Mouse (Mus musculus): ENCODE results near the gene Atxn7l2.
A peak's percentile ranks its signal among the peaks of the same experiment; 100 is the strongest.

Gene Atxn7l2

GRCm38 (mm10) chr3:108178756-108179715 is 31.7 kb downstream of the Atxn7l2 start:
- DNase-seq (ENCODE audit: low read depth, low spot score), result no peak

DNA sequence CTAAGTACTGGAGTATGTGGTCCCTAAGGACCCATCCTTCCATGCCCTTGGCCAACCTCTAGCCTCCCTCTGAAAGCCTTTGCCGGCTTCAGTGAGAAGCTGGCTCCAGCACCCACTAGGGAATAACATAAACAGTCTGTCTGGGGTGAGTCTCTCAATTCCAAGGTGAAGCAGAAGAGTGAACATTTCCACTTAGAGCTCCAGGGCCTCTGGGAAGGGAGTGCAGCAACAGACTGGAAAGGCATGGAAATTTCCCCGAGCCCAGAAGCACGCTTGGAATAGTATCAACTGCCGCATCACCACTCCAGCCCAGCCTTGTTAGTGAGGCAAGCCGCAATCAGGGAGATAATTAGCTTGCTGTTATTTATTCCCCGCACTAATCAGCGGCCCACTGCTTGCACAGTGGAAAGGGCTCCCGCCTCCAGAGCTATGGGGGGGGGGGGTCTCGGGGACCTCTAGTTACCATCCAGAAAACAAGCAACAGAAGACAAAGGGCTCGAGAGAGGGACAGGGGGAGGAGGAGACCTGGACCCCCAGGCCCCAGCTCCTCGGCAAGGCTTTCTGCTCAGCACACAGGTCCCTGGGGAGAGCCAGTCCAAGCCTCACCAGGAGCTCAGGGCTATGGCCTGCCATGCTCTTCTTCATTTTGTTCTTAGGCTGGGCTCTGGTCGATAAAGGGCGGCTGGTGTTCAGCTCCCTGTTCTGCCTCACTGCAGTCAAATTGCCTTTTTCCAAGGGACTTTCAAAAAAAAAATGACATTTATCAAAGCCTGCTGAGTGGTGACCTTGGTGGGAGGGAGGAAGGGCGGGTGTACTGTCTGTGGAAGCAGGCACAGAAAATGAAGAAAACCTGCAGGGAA is 35.8 kb downstream of the Atxn7l2 start:
- no peak for DNase-seq (ENCODE audit: low read depth, low spot score)

DNA sequence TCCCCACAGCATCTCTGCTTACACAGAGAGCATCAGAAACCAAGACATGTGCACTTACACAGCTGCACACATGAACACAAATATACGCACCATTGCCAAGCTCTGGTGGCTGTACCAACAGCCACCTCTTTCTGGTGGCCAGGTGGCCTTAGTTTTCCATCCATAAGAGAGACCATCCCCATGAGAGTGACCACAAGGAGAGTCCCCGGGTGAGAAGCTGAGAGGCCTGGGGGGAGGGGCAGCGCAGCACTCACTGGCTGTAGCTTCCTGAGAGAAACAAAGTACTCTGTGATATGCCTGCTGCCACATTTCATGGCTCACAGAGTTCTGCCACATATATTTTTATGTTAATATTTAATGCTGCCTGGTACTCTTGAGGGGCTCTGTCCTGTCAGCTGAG is 41.5 kb downstream of the Atxn7l2 start:
- no peak for DNase-seq (ENCODE audit: low read depth, low spot score)

DNA sequence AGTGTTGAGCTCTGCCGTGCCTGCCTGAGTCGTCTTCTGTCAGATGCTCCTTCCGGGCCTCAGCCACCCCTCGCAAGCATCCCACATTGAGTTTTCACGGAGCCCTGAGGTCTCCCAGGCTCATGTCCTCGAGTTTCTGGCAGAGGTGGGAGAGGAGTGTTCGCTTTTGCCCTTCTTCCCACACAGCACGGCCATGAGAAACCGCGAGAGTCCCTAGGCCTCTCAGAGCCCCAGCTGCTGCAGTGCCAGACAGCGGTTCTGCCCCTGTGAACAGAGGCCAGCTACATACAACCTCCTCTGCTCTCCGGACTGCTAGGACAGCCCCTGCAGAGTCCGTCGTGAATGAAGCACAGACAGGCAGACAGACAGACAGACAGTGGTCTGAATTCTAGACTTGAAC is 43.2 kb downstream of the Atxn7l2 start:
- DNase-seq (ENCODE audit: low read depth, low spot score), result no peak

GRCm38 (mm10) chr3:108166486-108167211 is 44.1 kb downstream of the Atxn7l2 start:
- DNase-seq (ENCODE audit: low read depth, low spot score), result no peak

DNA sequence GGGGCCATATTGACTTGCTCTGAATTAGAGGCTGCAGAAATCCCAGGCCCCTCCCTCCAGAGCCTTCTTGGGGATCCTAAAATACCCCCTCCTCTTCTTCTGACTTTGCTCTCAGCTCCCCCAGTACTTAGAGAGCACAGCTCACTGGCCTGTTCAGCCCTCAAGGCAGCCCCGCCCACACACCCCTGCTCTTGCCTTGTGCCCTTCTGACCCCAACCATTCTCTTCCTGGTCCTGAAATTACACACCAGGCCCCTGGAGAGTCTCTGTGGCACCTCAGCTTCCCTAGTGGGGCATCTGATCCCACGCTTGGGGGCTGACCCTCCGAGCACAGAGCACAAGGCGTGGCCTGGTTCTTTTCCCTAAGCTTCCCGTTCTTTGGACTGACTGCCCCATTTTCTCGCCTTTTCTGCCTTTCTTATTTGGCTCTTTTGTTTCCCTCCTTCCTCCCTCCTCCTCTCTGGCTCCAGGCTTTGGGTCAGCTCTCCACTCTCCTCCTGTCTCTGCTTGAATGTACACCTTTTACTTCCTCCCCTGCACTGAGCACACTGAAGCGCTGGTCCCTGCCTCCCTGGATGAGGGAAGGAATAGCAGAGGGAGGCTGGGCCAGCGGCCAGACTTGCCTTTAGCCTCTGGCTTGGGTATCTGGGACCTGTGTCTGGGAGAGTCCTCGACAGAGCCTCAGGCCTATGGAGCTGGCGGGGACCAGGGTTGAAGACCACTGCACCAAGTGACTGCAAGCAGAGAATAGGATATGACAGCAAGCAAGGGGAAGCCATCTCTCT is 45.0 kb downstream of the Atxn7l2 start:
- no peak for DNase-seq (ENCODE audit: low read depth, low spot score)

GRCm38 (mm10) chr3:108164807-108165206 is 45.9 kb downstream of the Atxn7l2 start:
- peak; percentile 73 for DNase-seq (ENCODE audit: low read depth, low spot score)

DNA sequence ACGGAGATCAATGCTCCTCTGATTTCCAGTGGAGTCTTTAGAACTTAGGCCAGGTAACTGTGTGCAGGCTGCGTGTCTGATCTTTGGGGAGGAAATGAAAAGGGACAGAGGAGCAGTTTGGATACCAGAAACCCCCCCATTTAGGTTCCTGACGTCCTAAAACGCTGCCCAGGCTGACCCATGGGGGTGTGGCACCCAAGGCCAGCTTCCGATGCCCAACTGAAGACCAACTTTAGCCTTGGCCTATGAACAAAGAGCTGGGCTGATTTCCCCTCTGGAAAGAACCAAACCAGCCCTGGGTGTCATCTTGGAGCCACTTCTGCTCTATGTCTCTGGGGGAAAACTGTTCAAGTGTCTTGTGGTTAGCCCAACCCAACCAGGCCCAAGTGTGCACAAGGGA is 46.6 kb downstream of the Atxn7l2 start:
- DNase-seq (ENCODE audit: low read depth, low spot score), result no peak

DNA sequence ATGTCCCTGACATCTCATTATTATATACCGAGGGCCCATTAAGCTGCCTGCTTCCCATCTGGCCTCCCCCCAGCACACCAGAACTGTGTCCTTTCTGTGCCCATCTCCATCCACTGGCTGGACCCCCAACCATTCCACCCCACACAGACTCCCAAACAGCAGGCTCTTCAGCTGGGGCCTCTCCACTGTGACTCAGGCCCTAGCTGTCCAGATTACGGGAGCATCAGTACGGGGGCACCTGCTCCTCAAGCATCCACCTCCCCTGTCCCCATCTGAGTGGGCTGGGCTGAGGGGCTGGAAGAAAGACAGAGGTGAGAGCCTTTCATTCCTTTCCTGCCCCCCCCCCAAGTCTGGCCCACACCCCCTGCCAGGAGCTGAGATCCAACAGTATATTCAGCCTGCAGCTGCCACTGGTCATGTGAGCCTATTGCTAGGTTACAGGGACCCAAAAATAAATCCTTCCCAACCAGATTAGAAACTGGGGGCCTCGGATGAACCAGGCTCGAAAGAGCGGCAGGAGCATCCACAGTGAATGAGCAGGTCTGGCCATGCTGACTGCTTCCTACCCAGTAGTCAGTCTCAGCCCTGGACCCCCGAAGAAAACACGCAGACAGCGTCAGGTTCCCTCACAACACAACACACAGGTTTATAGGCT is 52.2 kb downstream of the Atxn7l2 start:
- DNase-seq (ENCODE audit: low read depth, low spot score), result no peak

DNA sequence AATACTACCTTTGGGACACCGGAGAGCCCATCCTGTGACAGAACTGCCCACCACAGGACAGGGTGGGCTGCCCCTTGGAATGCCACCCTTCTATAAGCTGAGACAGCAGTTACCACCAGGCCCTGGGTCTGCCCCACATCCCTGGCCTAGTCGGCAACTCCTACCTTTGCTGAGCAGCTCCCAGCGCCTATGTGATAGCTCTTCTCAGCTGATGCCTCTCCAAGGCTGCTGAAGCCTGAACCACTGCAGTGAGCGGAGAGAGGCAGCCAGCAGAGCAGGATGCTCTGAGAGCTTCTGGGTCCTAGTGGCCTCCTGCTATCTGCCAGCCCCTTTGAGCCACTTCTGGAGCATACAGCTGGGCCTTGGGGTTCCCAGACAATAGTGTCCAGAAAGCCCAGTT is 56.1 kb downstream of the Atxn7l2 start, which contains the start of gene Gpr61:
Gene Gpr61 (minus strand): TSS at position 227 of the 400 bp plus-strand sequence.
- no peak for DNase-seq (ENCODE audit: low read depth, low spot score)

DNA sequence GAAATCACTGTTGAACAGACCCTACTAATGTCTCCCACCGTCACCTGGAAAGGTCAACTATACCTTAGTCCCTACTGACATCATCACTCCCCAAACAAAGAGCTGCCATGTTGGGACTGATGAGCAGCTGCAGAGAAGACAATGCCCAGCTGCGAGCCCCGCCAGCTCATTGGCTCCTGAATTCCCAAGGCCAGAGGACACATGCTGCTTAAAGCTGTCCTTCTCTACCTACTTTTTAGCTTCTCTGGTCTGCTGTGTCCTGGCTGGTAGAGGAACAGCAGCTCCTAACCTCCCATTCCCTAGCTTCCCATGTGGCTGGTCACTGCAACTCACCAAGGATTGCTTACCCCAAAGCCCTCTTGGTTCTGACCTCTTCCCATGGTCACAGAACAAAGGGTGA is 58.4 kb downstream of the Atxn7l2 start:
- DNase-seq (ENCODE audit: low read depth, low spot score), result no peak

All from CD4-positive helper T cell, adult 2 months (primary cell).